Mouse (Mus musculus) C2C12 (cell line): Measurements from ENCODE around the gene Slc25a3.

Experiments
- CEBPB ChIP-seq: IDR thresholded peaks from one replicate; pipeline ENCODE4 v1.6.1; 2011; ENCODE audit warnings: low read depth, mild to moderate bottlenecking, control low read depth, moderate library complexity
- CTCF ChIP-seq: IDR thresholded peaks from one replicate; pipeline ENCODE4 v1.5.1; 2011; ENCODE audit not compliant: control insufficient read depth, insufficient read depth, insufficient read length
- MAX ChIP-seq: IDR thresholded peaks from one replicate; pipeline ENCODE4 v1.6.1; 2011; ENCODE audit warnings: mild to moderate bottlenecking, control low read depth
- MYOD1 ChIP-seq: IDR thresholded peaks from one replicate; pipeline ENCODE4 v1.6.1; 2011; ENCODE audit warnings: low read depth; ENCODE audit not compliant: control insufficient read depth, insufficient read length
- USF1 ChIP-seq: IDR thresholded peaks from one replicate; pipeline ENCODE4 v1.6.1; 2011; ENCODE audit warnings: low read depth, mild to moderate bottlenecking, control low read depth, moderate library complexity

DNA sequence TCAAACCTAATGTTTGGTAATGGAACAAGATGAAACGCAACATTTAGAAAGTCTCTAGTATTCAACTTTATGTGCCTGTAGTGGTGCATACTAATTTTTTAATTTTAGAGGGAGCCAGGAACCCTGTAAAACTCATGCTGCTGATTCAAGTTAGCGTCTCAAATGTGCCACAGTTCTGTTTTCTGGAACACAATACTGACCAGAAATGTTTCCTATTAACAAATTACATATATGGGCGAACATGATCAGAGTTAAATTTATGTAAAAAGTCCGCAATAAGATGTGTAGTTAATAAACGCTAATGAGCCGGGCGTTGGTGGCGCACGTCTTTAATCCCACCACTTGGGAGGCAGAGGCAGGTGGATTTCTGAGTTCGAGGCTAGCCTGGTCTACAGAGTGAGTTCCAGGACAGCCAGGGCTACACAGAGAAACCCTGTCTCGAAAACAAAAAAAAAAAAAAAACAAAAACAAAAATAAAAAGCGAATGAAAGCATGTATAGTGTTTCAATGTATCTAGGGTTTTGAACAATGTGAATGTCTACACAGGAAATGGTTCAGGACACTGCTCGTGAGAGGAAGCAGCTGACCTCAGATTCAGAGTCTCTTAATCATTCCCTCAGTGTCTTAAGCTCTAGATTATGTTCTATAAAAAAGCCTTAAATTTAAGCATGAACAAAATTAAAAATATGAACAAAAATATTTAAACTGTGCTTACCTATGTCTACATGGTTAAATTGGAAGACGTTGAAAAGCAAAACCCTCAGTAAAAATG lies 48.7 kb upstream of the Slc25a3 start:
- TF ChIP-seq MAX: no peak
- TF ChIP-seq CEBPB: no peak
- TF ChIP-seq CTCF: no peak
- TF ChIP-seq MYOD1: no peak
- no peak for TF ChIP-seq USF1
